Mouse (Mus musculus) megakaryocyte, embryonic 14.5 days (primary cell): ENCODE data around the gene Sh3pxd2a.

Source experiments
- FLI1 ChIP-seq: IDR thresholded peaks from 2 replicates; pipeline ENCODE4 v1.6.1; 2012; ENCODE audit warnings: low read length, inconsistent platforms, mixed read lengths
- GATA1 ChIP-seq: IDR thresholded peaks from 3 replicates; pipeline ENCODE4 v1.6.1; 2012; ENCODE audit warnings: mixed read lengths, low read length, inconsistent platforms, borderline replicate concordance

GRCm38 (mm10) chr19:47419208-47419607, 45.0 kb downstream of the Sh3pxd2a start:
- no peak for TF ChIP-seq GATA1
- TF ChIP-seq FLI1 = no peak
